Mouse (Mus musculus) left cerebral cortex, postnatal 25 days (tissue): Measurements from ENCODE around the gene Mitf. TPM values are rescaled to one million over a fixed set of nuclear protein-coding genes. Genes with fewer than 3 reads are reported as not detected.

Experiments used
- DNase-seq, 2 experiments: peaks; one replicate each; pipeline ENCODE4 v3.0.0; 2022; ENCODE audit warnings: low spot score in 2 of 2, mixed read lengths in 1 of 2
- intact Hi-C: fragments of 180-260 bp; cut with DNase I; formaldehyde crosslinking; loops from one replicate; pipeline ENCODE4 v1.15.1; 2025
- total RNA-seq, 2 experiments: library from RNA; stranded (reverse); gene quantifications; 2 replicates each; pipeline ENCODE4 v1.2.3; 2021

Mitf gene
- total RNA-seq, 2 experiments from 2014 or later: 6.6 to 9.2 TPM

- no peak for DNase-seq
- intact Hi-C loops: no loop called here
Observed at GRCm38 (mm10) chr6:97871296-97872030, 64.6 kb downstream of the Mitf start.

DNA sequence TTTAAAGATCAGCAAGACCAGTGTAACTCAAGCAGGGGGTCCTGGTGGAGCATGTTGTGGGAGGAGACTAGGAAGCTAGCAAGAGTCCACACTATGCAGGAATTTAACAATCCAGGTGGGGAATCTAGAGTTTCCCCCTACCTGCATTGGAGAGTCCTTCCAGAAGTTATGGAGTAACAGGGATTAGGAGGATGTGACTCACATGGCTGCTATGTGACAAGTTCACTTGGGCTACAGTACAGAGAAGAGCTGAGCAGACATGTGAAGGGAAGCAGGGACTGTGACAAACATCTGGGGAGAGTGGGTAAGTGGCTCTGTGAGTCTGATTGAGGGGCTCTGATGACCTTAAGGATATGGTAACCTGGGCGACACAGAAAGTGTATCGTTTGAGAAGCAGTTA lies 66.2 kb downstream of the Mitf start:
- intact Hi-C loops: no loop called here
- DNase-seq: no peak

DNA sequence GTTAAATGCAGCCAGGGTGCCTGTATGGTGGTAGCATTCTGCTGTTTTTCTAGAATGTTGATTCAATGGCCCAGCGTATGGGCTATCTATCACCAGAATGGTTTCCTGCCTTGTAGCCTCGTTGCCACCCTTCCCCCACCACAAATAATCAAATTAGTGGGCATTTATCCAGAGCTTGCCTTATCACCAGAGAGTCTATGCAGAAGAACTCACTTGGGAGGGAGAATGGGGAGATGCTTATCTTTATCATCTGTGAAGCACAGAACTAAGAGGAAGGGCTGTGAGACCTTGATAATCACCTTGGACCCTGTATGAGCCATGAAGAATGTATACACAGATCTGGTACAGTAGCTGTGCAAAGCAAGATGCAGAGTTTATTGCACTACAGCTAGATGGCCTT lies 70.1 kb downstream of the Mitf start:
- DNase-seq: no peak
- intact Hi-C loops: no loop called here

DNA sequence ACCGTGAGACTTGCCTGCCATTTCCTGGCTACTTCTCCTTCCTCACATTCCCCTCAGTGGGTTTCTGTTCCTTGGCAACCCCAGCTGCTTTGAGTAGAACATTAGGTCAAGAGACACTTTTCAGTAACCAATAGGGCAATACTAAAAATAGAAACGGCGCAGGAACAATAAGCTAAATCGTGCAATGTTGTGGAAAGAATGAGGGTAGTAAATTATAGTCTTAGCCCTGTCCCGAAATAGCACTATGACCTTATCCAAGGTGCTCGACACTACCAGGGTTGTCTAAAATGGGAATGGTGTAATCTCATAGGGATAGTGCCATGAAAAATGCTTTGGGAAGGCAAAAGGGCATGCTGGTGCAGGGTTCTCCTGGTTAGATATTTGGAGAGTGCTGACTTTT lies 70.6 kb downstream of the Mitf start:
- DNase-seq: no peak
- intact Hi-C loops: no loop called here

DNA sequence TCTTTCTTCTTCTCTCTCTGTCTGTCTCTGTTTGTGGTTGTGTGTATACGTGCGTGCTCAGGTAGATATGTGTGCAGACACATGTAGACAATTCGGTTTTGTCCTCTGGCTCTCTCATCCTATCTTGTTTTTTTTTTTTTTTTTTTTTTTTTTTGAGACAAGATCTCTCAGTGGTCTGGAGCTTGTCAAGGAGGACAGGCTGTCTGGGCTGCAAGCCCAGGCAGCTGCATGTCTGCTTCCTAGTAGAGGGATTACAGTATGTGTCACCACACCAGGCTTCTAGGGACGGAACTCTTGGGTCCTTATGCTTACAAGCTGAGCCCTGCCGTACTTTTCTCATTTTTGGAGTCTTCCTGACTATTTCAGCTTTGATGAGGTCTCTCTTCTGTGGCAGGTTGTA lies 73.5 kb downstream of the Mitf start:
- intact Hi-C loops: no loop called here
- DNase-seq: no peak

DNA sequence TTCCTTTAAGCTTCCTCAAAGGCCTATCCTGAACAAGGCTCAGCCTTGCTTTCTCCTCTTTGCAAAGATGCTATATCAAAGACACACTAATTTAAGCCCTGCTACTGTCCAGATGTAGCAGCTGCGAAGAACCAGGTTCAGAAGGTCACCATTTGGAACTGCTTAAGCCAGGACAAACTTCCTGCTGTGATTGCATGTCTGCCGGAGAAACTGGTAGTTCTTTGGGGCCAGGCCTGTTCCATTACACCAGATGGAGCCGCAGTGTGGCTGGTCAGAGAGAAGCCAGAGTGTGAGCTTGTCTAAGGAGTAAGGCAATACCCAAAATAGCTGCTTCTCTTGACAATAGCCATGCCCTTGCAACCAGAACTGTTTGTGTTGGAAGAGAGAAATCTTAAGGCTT lies 75.1 kb downstream of the Mitf start:
- intact Hi-C loops: no loop called here
- no peak for DNase-seq

- intact Hi-C loops: no loop called here
- DNase-seq: peak in 1 of 2 experiments; percentile 11
Observed at GRCm38 (mm10) chr6:97882931-97883330, 76.1 kb downstream of the Mitf start.

DNA sequence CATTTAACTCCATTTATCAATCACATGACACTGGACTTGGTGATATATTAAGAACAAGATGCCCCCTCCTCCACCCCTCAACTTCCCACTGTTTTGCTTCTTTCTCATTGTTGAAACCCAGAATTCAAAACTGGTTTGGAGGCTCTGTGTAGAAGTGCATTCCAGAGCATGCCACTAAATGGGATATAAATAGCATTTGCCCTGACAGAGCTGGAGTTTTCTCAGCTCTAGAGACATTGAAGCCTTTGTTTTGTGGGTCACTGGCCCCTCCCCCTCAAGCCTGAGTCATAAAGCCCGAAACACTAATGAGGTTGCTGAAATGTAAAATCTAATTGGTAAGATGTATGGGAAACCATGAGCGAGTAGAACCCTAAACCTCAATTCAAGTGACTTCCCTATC lies 76.6 kb downstream of the Mitf start:
- intact Hi-C loops: no loop called here
- peak in 1 of 2 experiments; percentile 17 for DNase-seq

DNA sequence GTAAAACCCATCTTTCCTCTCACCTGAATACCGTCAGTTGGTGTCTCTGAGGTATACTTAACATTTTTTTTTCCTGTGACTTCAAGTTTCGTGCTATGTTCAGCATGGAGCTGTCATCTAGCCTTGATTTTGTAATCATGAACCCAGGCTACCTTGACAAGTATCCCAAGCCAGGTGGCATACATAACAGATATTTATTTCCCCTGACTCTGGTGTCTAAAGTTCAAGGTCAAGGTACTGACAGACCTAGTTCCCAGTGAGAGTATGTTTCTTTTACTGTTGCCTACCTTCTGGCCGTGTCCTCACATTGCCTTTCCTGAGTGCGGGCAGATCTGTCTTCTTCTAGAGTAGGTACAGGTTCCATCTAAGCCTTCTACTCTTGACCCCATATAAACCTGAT lies 78.1 kb downstream of the Mitf start:
- intact Hi-C loops: no loop called here
- no peak for DNase-seq

DNA sequence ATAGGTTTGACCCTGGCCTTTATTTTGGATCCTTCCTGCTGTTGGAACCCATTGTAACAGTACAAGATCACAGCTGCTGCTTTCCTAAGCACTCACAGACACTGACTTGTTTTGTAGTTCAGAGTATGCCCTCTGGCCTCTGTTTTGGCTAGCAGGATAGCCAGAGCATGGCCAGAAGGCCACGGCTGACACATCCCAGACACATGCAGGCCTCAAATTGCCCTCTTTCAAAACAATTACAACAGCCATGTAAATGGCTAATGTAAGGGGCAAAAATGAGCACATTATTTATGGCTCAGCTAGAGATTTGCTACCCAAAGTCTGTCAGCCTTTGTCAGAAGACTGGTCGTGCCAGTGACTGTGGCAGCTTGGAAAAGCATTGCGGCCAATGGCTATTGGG lies 78.8 kb downstream of the Mitf start:
- no peak for DNase-seq
- intact Hi-C loops: no loop called here

DNA sequence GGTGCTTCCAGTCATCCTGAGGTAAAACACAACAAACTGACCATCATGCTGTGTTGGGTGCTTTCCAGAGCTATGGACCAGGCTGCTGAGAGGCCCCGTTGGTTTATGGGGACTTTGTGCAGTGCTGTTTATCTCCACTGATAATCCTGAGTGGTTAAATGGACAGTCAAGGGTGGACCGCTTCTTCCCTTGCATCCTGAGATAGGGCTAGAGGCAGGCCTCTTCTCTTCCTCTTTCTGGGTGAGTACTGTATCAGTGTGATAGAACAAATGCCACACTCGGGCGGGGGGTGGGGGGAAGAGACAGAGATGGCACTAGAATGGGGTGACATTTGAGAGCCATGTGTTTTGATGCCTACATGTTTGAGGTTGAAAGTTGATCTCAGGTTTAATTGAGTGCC lies 81.0 kb downstream of the Mitf start:
- intact Hi-C loops: no loop called here
- DNase-seq: no peak

DNA sequence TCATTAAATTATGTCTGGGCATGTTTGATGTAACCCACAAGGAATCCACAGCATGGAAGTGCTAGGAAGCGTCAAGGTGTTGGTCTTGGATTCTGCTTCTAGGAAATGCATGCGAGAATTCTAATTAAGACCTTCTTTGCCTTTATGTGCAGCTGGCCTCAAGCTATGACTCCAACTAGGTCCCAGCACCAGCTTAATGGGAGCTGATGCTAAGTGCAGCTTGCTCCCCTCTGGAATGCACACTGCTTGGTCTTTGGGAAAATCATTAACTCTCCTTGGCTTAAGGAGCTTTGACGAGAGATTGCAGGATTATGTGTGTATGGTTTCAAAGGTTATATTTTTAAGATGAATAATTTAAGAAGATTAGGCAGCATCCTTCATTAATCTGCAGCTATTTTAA lies 81.7 kb downstream of the Mitf start:
- DNase-seq: no peak
- intact Hi-C loops: no loop called here

- intact Hi-C loops: no loop called here
Observed at GRCm38 (mm10) chr6:97893546-97893945, 86.7 kb downstream of the Mitf start.

DNA sequence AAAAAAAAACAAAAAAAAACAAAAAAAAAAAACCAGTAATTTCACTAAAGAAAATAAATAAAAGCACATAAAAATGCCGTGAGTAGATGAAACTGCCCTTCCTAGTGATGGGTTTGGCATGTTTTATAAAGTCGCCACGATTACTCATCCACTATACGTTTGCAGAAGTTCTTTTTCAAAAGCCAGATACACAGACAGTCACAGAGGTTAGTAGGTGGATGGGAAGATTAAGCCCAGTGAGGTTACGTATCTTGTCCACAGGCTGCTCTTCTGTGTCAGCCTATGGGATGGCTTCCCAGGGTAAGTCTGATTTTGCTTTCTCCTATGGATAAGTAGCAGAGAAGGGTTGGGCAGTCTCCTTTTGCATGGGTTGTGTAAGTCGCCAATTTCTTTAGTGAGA lies 90.3 kb downstream of the Mitf start:
- intact Hi-C loops: no loop called here
- DNase-seq: no peak

More at GRCm38 (mm10) chr6:97893546-97893945, 86.7 kb downstream of the Mitf start:
- no peak for DNase-seq

GRCm38 (mm10) chr6:97898085-97898484 lies 91.2 kb downstream of the Mitf start:
- DNase-seq: no peak
- intact Hi-C loops: no loop called here

DNA sequence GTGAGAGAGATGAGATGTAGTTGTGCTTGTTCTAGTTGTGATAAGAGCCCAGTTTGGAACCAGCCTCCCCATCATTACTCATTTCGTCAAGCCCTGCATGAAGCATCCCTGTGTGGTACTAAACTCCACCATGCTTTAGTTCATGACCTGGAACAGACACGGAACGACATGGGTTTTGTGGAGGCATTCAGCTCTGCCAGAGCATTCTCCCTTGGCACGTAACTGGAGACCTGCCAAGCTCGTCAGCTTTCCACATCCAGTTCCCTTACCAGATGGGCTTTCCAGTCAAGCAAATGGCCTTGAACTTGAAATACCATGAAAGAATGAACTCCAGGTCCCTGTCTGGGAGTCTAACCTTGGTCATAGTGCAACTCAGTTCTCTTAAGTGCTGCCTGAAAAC lies 94.7 kb downstream of the Mitf start:
- no peak for DNase-seq
- intact Hi-C loops: no loop called here

DNA sequence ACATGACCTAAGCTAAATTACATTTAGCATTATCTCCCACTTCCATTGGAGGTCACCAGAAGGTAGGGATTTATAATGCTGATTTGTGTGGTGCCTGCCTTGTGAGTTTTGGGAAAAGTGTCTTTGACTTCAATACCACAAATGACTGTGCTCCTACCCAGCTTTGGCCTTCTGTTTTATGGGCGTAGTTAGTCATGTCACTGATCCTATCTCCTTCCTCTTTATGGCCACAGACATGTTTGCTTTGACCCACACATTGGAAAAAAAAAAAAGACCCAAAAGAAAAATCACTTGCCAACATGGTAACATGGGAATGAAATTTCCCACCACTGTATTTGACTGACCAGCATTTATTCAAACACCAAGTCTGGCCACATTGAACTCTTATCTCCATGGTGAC lies 95.4 kb downstream of the Mitf start:
- intact Hi-C loops: no loop called here
- DNase-seq: no peak

DNA sequence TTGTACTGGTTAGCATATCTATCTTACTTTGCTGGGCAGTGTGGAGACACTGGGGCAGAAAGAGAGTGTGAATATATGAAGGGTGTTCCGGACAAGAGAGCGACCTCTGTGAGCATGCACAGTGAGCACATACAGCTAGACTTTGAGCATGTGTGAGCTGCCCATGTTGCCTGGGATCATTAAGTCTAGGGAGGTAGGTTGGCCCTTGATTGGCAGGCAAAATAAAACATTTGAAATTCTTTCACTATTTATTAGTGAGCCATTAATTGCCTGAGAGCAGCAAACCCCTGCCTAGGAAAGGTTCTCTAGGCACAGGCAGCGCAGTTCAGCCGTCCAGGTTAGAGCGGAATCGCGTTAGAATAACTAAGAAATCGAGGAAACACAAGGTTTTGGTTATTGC lies 107.9 kb downstream of the Mitf start:
- intact Hi-C loops: no loop called here
- DNase-seq: no peak

DNA sequence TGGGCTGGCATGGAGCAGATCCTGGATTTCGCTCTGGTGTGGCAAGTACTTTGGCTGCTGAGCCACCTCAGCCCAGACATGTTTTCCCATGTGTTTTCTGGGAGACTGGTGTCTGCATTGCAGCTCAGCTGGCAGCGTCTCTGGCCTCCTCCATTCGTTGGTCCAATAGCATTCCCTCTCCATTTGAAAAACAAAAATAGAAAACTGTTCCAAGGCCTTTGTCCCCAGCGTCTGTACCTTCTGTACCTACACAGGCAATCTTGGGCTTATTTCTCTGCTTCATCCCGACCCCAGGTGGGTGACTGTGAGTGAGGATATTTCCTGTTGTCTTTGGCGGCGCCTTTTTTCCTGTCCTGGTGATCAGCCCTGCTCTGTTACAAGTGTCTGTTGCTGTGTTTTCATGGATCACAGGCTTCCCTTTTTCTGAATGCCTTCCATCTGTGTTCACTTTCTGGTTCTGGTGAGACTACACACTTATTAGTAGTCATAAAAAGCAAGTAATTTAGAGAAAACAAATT lies 109.6 kb downstream of the Mitf start:
- intact Hi-C loops: no loop called here
- DNase-seq: no peak

- intact Hi-C loops: no loop called here
- DNase-seq: no peak
Observed at GRCm38 (mm10) chr6:97918051-97918450, 111.2 kb downstream of the Mitf start.

- intact Hi-C loops: no loop called here
- no peak for DNase-seq
Observed at GRCm38 (mm10) chr6:97918481-97918880, 111.6 kb downstream of the Mitf start.

- DNase-seq: no peak
- intact Hi-C loops: no loop called here
Observed at GRCm38 (mm10) chr6:97919287-97919686, 112.4 kb downstream of the Mitf start.
